Mouse (Mus musculus): Measurements from ENCODE around the gene Zbtb17. TPM values are rescaled to one million over a fixed set of nuclear protein-coding genes. Genes with fewer than 3 reads are reported as not detected.

The Zbtb17 gene
- polyA plus RNA-seq, 1 experiment from 2014 or later = 42.7 TPM

- H3K4me2 ChIP-seq = no peak overlapping the region
Measured at GRCm38 (mm10) chr4:141419398-141420191, 24.9 kb upstream of the Zbtb17 start.

GRCm38 (mm10) chr4:141420192-141420829 is 24.1 kb upstream of the Zbtb17 start, which contains the start of gene Hspb7:
Hspb7 (plus strand) TSS chr4:141420779.
- Histone ChIP-seq H3K27ac (replicated peaks) (no peak within 1 kb of the TSS), H3K27me3 (0 out of 2 replicates have a peak, but pooled peaks cover 6% of the 10 kb centered on the region), H3K9me3 (no peaks in the 10 kb centered on the region), H3K36me3 (no peaks in the 10 kb centered on the region), H3K4me1 (replicated peaks) (peaks cover 10% of the 10 kb centered on the region), H3K4me2 (no peak within 1 kb of the TSS), H3K4me3 (no peak within 1 kb of the TSS), H3K9ac (no peak within 1 kb of the TSS)
- ATAC-seq (ENCODE audit: low FRiP score, low read depth) = no peak
- 65% methylated on average over 9 of the region's 9 CpGs for WGBS

More at GRCm38 (mm10) chr4:141419398-141420191, 24.9 kb upstream of the Zbtb17 start:
- H3K27me3 ChIP-seq = 0 out of 2 replicates have a peak, but pooled peaks cover 3% of the 10 kb centered on the region
- H3K4me3 ChIP-seq = no peak overlapping the region
- no peak overlapping the region for H3K27ac ChIP-seq (replicated peaks)
- 0 out of 2 replicates have a peak, but pooled peaks cover 4% of the 10 kb centered on the region for H3K4me1 ChIP-seq (replicated peaks)
- H3K9ac ChIP-seq = no peak overlapping the region
- no peaks in the 10 kb centered on the region for H3K9me3 ChIP-seq
- 69% methylated on average over 27 of the region's 27 CpGs for WGBS
- H3K36me3 ChIP-seq = no peaks in the 10 kb centered on the region
- no peak for ATAC-seq (ENCODE audit: low FRiP score, low read depth)

DNA sequence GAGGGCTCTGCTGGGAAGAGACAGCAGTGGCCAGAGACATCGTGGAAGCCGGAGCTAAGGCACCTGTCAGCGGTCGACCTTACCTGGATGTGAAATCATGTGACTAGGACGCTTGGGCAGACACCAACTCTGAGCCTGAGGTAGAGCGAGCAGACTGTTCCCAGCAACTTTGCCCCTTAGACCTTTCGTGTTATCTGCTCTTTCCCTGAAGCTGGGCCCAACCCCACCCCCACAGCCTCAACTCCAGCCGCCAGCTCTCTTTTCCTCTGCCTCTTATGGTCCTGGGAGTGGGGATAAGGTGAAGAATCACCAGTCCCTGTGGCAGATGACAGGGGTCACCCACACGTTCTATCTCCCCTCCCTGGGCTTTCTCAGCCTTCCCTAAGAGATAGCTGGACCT is 23.6 kb upstream of the Zbtb17 start:
- H3K4me2 ChIP-seq = no peak overlapping the region
- H3K36me3 ChIP-seq = no peaks in the 10 kb centered on the region
- peaks cover 15% of the 10 kb centered on the region for H3K4me1 ChIP-seq (replicated peaks)
- no peak overlapping the region for H3K9ac ChIP-seq
- ATAC-seq (ENCODE audit: low FRiP score, low read depth) = no peak
- WGBS = 60% methylated on average over 9 of the region's 9 CpGs
- H3K4me3 ChIP-seq = no peak overlapping the region
- no peak overlapping the region for H3K27ac ChIP-seq (replicated peaks)
- no peaks in the 10 kb centered on the region for H3K9me3 ChIP-seq
- 0 out of 2 replicates have a peak, but pooled peaks cover 6% of the 10 kb centered on the region for H3K27me3 ChIP-seq

DNA sequence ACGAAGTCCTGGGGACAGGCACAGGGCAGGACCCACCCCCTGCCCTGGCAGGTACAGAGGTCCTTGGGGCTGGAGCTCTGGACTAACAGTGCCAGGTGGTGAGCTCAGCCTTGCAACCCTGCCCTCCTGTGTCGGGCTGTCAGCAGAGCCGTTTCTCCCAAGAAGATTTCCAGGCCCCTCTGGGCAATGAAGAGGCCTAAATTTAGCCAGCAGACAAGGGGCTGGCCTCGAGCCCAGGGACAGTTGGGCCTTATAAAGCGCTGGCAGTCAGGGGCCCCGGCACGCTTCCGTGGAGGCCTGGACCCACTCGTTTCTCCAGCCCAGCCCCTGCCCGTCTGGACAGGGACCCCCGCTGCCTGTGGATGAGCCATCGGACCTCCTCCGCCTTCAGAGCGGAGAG is 23.0 kb upstream of the Zbtb17 start:
- Histone ChIP-seq H3K36me3 (no peaks in the 10 kb centered on the region), H3K27ac (replicated peaks) (no peak overlapping the region), H3K4me3 (no peak overlapping the region), H3K9ac (no peak overlapping the region), H3K27me3 (0 out of 2 replicates have a peak, but pooled peaks cover 6% of the 10 kb centered on the region), H3K4me1 (replicated peaks) (peaks cover 17% of the 10 kb centered on the region), H3K4me2 (no peak overlapping the region), H3K9me3 (no peaks in the 10 kb centered on the region)
- 62% methylated on average over 14 of the region's 14 CpGs for WGBS
- no peak for ATAC-seq (ENCODE audit: low FRiP score, low read depth)

DNA sequence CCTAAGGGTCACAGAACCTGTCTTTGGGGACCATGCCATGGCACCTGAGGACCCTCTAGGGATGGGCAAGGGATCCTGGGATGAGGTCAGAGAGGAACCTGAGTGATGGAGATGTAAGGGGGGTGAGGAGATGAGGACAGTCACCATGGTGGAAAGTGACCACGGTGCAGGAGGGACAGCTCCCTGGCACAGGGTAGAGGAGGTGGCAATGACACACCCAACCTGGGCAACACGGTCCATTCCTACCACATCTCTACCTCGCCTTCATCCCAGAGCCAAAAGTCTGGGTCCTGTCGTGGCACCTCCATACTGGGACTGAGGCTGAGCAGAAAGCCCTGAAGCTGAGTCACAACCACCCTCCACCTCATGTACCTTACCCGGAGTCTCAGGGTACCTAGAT is 21.6 kb upstream of the Zbtb17 start:
- 87% methylated on average over 5 of the region's 5 CpGs for WGBS
- Histone ChIP-seq H3K36me3 (no peaks in the 10 kb centered on the region), H3K4me3 (no peak overlapping the region), H3K9me3 (no peaks in the 10 kb centered on the region), H3K4me2 (no peak overlapping the region), H3K9ac (no peak overlapping the region), H3K27me3 (0 out of 2 replicates have a peak, but pooled peaks cover 6% of the 10 kb centered on the region), H3K4me1 (replicated peaks) (peaks cover 17% of the 10 kb centered on the region), H3K27ac (replicated peaks) (no peak overlapping the region)
- ATAC-seq (ENCODE audit: low FRiP score, low read depth) = no peak

GRCm38 (mm10) chr4:141423288-141423687 is 21.2 kb upstream of the Zbtb17 start:
- no peaks in the 10 kb centered on the region for H3K36me3 ChIP-seq
- H3K9ac ChIP-seq = no peak overlapping the region
- H3K27ac ChIP-seq (replicated peaks) = no peak overlapping the region
- 84% methylated on average over 5 of the region's 5 CpGs for WGBS
- H3K4me3 ChIP-seq = no peak overlapping the region
- no peak overlapping the region for H3K4me2 ChIP-seq
- ATAC-seq (ENCODE audit: low FRiP score, low read depth) = no peak
- H3K9me3 ChIP-seq = no peaks in the 10 kb centered on the region
- peaks cover 17% of the 10 kb centered on the region for H3K4me1 ChIP-seq (replicated peaks)
- H3K27me3 ChIP-seq = 0 out of 2 replicates have a peak, but pooled peaks cover 6% of the 10 kb centered on the region

GRCm38 (mm10) chr4:141423691-141424431 is 20.6 kb upstream of the Zbtb17 start:
- H3K4me1 ChIP-seq (replicated peaks) = peaks cover 17% of the 10 kb centered on the region
- H3K36me3 ChIP-seq = no peaks in the 10 kb centered on the region
- H3K4me3 ChIP-seq = no peak overlapping the region
- ATAC-seq (ENCODE audit: low FRiP score, low read depth) = no peak
- no peak overlapping the region for H3K27ac ChIP-seq (replicated peaks)
- no peaks in the 10 kb centered on the region for H3K9me3 ChIP-seq
- 87% methylated on average over 13 of the region's 13 CpGs for WGBS
- no peak overlapping the region for H3K9ac ChIP-seq
- H3K4me2 ChIP-seq = no peak overlapping the region
- 0 out of 2 replicates have a peak, but pooled peaks cover 6% of the 10 kb centered on the region for H3K27me3 ChIP-seq

GRCm38 (mm10) chr4:141425484-141426479 is 18.7 kb upstream of the Zbtb17 start:
- ATAC-seq (ENCODE audit: low FRiP score, low read depth) = peak; percentile 94
- Histone ChIP-seq H3K4me3 (peak overlapping the region; percentile 47), H3K9ac (peak overlapping the region; percentile 59), H3K9me3 (no peaks in the 10 kb centered on the region), H3K36me3 (no peaks in the 10 kb centered on the region), H3K4me1 (replicated peaks) (peaks cover 17% of the 10 kb centered on the region), H3K4me2 (peak overlapping the region; percentile 80), H3K27ac (replicated peaks) (peak overlapping the region; percentile 66), H3K27me3 (0 out of 2 replicates have a peak, but pooled peaks cover 6% of the 10 kb centered on the region)
- 3% methylated on average over 36 of the region's 36 CpGs for WGBS

GRCm38 (mm10) chr4:141426796-141427745 is 17.4 kb upstream of the Zbtb17 start:
- H3K4me2 ChIP-seq = peak overlapping the region; percentile 80
- no peak for ATAC-seq (ENCODE audit: low FRiP score, low read depth)
- H3K27ac ChIP-seq (replicated peaks) = 0 out of 2 replicates have a peak overlapping the region, but pooled peaks have one; percentile 19

GRCm38 (mm10) chr4:141427921-141428320 is 16.5 kb upstream of the Zbtb17 start:
- Histone ChIP-seq H3K4me3 (no peak overlapping the region), H3K9me3 (no peaks in the 10 kb centered on the region), H3K4me2 (no peak overlapping the region), H3K27me3 (0 out of 2 replicates have a peak, but pooled peaks cover 6% of the 10 kb centered on the region), H3K9ac (no peak overlapping the region), H3K36me3 (no peaks in the 10 kb centered on the region), H3K4me1 (replicated peaks) (peaks cover 12% of the 10 kb centered on the region), H3K27ac (replicated peaks) (no peak overlapping the region)
- ATAC-seq (ENCODE audit: low FRiP score, low read depth) = no peak
- 88% methylated on average over 13 of the region's 13 CpGs for WGBS

More at GRCm38 (mm10) chr4:141426796-141427745, 17.4 kb upstream of the Zbtb17 start:
- Histone ChIP-seq H3K9ac (no peak overlapping the region), H3K36me3 (no peaks in the 10 kb centered on the region), H3K4me3 (0 out of 2 replicates have a peak overlapping the region, but pooled peaks have one; percentile 47), H3K27me3 (0 out of 2 replicates have a peak, but pooled peaks cover 6% of the 10 kb centered on the region), H3K4me1 (replicated peaks) (peaks cover 12% of the 10 kb centered on the region), H3K9me3 (no peaks in the 10 kb centered on the region)
- WGBS = 82% methylated on average over 10 of the region's 10 CpGs

All from hindbrain, embryonic 15.5 days (tissue).